Mouse (Mus musculus) embryonic facial prominence, embryonic 11.5 days (tissue): ENCODE data around the gene Serp2. TPM values are rescaled to one million over a fixed set of nuclear protein-coding genes. Genes with fewer than 3 reads are reported as not detected.

Experiments
- ATAC-seq: fragments of 200-750 bp; cut with Nextera tagmentation; replicated peaks from 2 replicates; pipeline ENCODE4 v1.8.0; 2017; ENCODE audit warnings: low read depth; ENCODE audit not compliant: insufficient number of reproducible peaks, low FRiP score, low TSS enrichment
- DNase-seq: peaks from one replicate; pipeline ENCODE4 v3.0.0-alpha.2; 2015; ENCODE audit warnings: low spot score
- H3K27ac ChIP-seq: fragments of 300-500 bp; sonication (generic); replicated peaks from 2 replicates; pipeline ENCODE4 v1.5.1; 2014; ENCODE audit warnings: mild to moderate bottlenecking, low read depth, low read length, control low read depth
- H3K27me3 ChIP-seq: fragments of 300-500 bp; sonication (generic); 2 replicates; pipeline ENCODE4 v1.6.1; 2014; ENCODE audit warnings: mild to moderate bottlenecking, low read length, moderate library complexity, mixed read lengths; ENCODE audit not compliant: control insufficient read depth, insufficient read depth
- H3K36me3 ChIP-seq: fragments of 300-500 bp; sonication (generic); replicated peaks from 2 replicates; pipeline ENCODE4 v1.6.1; 2014; ENCODE audit warnings: low read depth, mild to moderate bottlenecking, low read length, moderate library complexity, mixed read lengths; ENCODE audit not compliant: control insufficient read depth, insufficient read depth
- H3K4me1 ChIP-seq: fragments of 300-500 bp; sonication (generic); 2 replicates; pipeline ENCODE4 v1.6.1; 2014; ENCODE audit warnings: low read length, mixed read lengths; ENCODE audit not compliant: control insufficient read depth, insufficient read depth
- H3K4me2 ChIP-seq: fragments of 300-500 bp; sonication (generic); 2 replicates; pipeline ENCODE4 v1.6.1; 2014; ENCODE audit warnings: low read depth, mild to moderate bottlenecking, control low read depth, low read length, moderate library complexity
- H3K4me3 ChIP-seq: fragments of 300-500 bp; sonication (generic); 2 replicates; pipeline ENCODE4 v1.5.1; 2014; ENCODE audit warnings: low read depth, low read length, control low read depth
- H3K9ac ChIP-seq: fragments of 300-500 bp; sonication (generic); replicated peaks from 2 replicates; pipeline ENCODE4 v1.6.1; 2014; ENCODE audit warnings: mild to moderate bottlenecking, control low read depth, low read length
- H3K9me3 ChIP-seq: fragments of 300-500 bp; sonication (generic); replicated peaks from 2 replicates; pipeline ENCODE4 v1.6.1; 2016; ENCODE audit warnings: mild to moderate bottlenecking, low read length, inconsistent platforms, mixed read lengths; ENCODE audit not compliant: control insufficient read depth
- WGBS: fragments of 180-500 bp; shearing (Covaris S2); extraction: QIAGEN DNeasy Blood & Tissue Kit; methylation state at CpG from one replicate; pipeline ENCODE4 v1.1.7; 2014; 5-methylcytosine and 5-hydroxymethylcytosine counted together
- polyA plus RNA-seq: library from polyadenylated mRNA; unstranded; fragments of >200 nt; fragmentation: Nextera tagmentation; extraction: Ambion mirVana; gene quantifications from 2 replicates; pipeline ENCODE4 v1.2.1, GENCODE M21; 2014

Gene Serp2
- polyA plus RNA-seq, 1 experiment from 2014 or later: 23.7 TPM

GRCm38 (mm10) chr14:76527758-76528313, 28.9 kb downstream of the Serp2 start:
- no peaks in the 10 kb centered on the region for H3K27me3 ChIP-seq
- no peaks in the 10 kb centered on the region for H3K9me3 ChIP-seq
- ATAC-seq: no peak
- H3K4me2 ChIP-seq: no peak overlapping the region
- no peak overlapping the region; the same call in 1 of the 2 replicates for H3K9ac ChIP-seq
- 49% methylated on average over 9 of the region's 9 CpGs for WGBS
- DNase-seq: no peak
- H3K4me1 ChIP-seq: peaks cover 10% of the 10 kb centered on the region
- peak overlapping the region; percentile 48; the same call in 1 of the 2 replicates for H3K27ac ChIP-seq
- no peaks in the 10 kb centered on the region for H3K36me3 ChIP-seq
- H3K4me3 ChIP-seq: no peak overlapping the region

- H3K9me3 ChIP-seq: no peaks in the 10 kb centered on the region
- H3K9ac ChIP-seq: no peak overlapping the region
- DNase-seq (no peak), ATAC-seq (no peak)
- WGBS: 83% methylated on average over 20 of the region's 20 CpGs
- H3K36me3 ChIP-seq: no peaks in the 10 kb centered on the region
- peaks cover 10% of the 10 kb centered on the region for H3K4me1 ChIP-seq
- no peak overlapping the region for H3K4me2 ChIP-seq
- no peak overlapping the region for H3K27ac ChIP-seq
- no peak overlapping the region for H3K4me3 ChIP-seq
- H3K27me3 ChIP-seq: no peaks in the 10 kb centered on the region
These were observed 29.5 kb downstream of the Serp2 start for GRCm38 (mm10) chr14:76527030-76527719.

GRCm38 (mm10) chr14:76526467-76526866, 30.2 kb downstream of the Serp2 start:
- DNase-seq (no peak), ATAC-seq (no peak)
- peaks cover 10% of the 10 kb centered on the region for H3K4me1 ChIP-seq
- H3K36me3 ChIP-seq: no peaks in the 10 kb centered on the region
- no peak overlapping the region for H3K27ac ChIP-seq
- no peaks in the 10 kb centered on the region for H3K27me3 ChIP-seq
- H3K9ac ChIP-seq: no peak overlapping the region
- H3K9me3 ChIP-seq: no peaks in the 10 kb centered on the region
- 77% methylated on average over 6 of the region's 6 CpGs for WGBS
- H3K4me3 ChIP-seq: no peak overlapping the region
- H3K4me2 ChIP-seq: no peak overlapping the region

GRCm38 (mm10) chr14:76523344-76523743, 33.3 kb downstream of the Serp2 start:
- Histone ChIP-seq H3K36me3 (no peaks in the 10 kb centered on the region), H3K27me3 (no peaks in the 10 kb centered on the region), H3K9ac (no peak overlapping the region), H3K4me3 (no peak overlapping the region), H3K27ac (no peak overlapping the region), H3K4me2 (no peak overlapping the region), H3K9me3 (no peaks in the 10 kb centered on the region), H3K4me1 (peaks cover 4% of the 10 kb centered on the region)
- no peak for DNase-seq
- 85% methylated on average over 1 of the region's 1 CpGs for WGBS
- no peak for ATAC-seq

- no peak overlapping the region for H3K27ac ChIP-seq
- H3K4me3 ChIP-seq: no peak overlapping the region
- no peak for DNase-seq
- no peak overlapping the region for H3K9ac ChIP-seq
- ATAC-seq: no peak
- H3K4me2 ChIP-seq: no peak overlapping the region
- no peaks in the 10 kb centered on the region for H3K36me3 ChIP-seq
- no peaks in the 10 kb centered on the region for H3K9me3 ChIP-seq
- WGBS: 96% methylated on average over 3 of the region's 3 CpGs
- no peaks in the 10 kb centered on the region; the same call in 1 of the 2 replicates for H3K4me1 ChIP-seq
- no peaks in the 10 kb centered on the region for H3K27me3 ChIP-seq
These were observed 35.4 kb downstream of the Serp2 start for GRCm38 (mm10) chr14:76521308-76521707.

GRCm38 (mm10) chr14:76520606-76521005, 36.1 kb downstream of the Serp2 start:
- DNase-seq (no peak), ATAC-seq (no peak)
- Histone ChIP-seq H3K9ac (no peak overlapping the region), H3K27ac (no peak overlapping the region), H3K27me3 (no peaks in the 10 kb centered on the region), H3K4me1 (no peaks in the 10 kb centered on the region), H3K36me3 (no peaks in the 10 kb centered on the region), H3K4me2 (no peak overlapping the region), H3K4me3 (no peak overlapping the region), H3K9me3 (no peaks in the 10 kb centered on the region)
- 60% methylated on average over 4 of the region's 4 CpGs for WGBS

GRCm38 (mm10) chr14:76518217-76518616, 38.5 kb downstream of the Serp2 start:
- no peaks in the 10 kb centered on the region for H3K9me3 ChIP-seq
- no peak for ATAC-seq

GRCm38 (mm10) chr14:76515620-76516019, 41.1 kb downstream of the Serp2 start:
- no peak for DNase-seq
- H3K9me3 ChIP-seq: no peaks in the 10 kb centered on the region
- no peak overlapping the region for H3K27ac ChIP-seq
- no peaks in the 10 kb centered on the region for H3K27me3 ChIP-seq
- no peak overlapping the region for H3K9ac ChIP-seq
- 0 out of 2 replicates have a peak, but pooled peaks cover 2% of the 10 kb centered on the region for H3K4me1 ChIP-seq
- H3K36me3 ChIP-seq: no peaks in the 10 kb centered on the region
- ATAC-seq: no peak
- no peak overlapping the region for H3K4me3 ChIP-seq
- 68% methylated on average over 7 of the region's 7 CpGs for WGBS
- no peak overlapping the region for H3K4me2 ChIP-seq

More at GRCm38 (mm10) chr14:76518217-76518616, 38.5 kb downstream of the Serp2 start:
- 82% methylated on average over 5 of the region's 5 CpGs for WGBS
- Histone ChIP-seq H3K4me3 (no peak overlapping the region), H3K27me3 (no peaks in the 10 kb centered on the region), H3K9ac (no peak overlapping the region), H3K27ac (no peak overlapping the region), H3K36me3 (no peaks in the 10 kb centered on the region), H3K4me2 (no peak overlapping the region), H3K4me1 (no peaks in the 10 kb centered on the region)
- DNase-seq: no peak
